Mouse (Mus musculus) cerebellum, adult 2 months (tissue): ENCODE measurements around the gene P3h2. TPM values are rescaled to one million over a fixed set of nuclear protein-coding genes. Genes with fewer than 3 reads are reported as not detected.
A peak's percentile ranks its signal among the peaks of the same experiment; 100 is the strongest.

ENCODE experiments used
- DNase-seq, 2 experiments: peaks; one replicate each; pipeline ENCODE4 v3.0.0; 2021
- H3K27ac ChIP-seq: fragments of 200-500 bp; 2 replicates; pipeline ENCODE4 v1.5.1; 2012; ENCODE audit warnings: low read length, control low read depth, inconsistent platforms; ENCODE audit not compliant: insufficient read depth
- H3K27me3 ChIP-seq: fragments of 200-500 bp; 2 replicates; pipeline ENCODE4 v1.6.1; 2012; ENCODE audit warnings: inconsistent platforms, mild to moderate bottlenecking, low read length, moderate library complexity; ENCODE audit not compliant: control insufficient read depth, insufficient read depth
- H3K4me1 ChIP-seq: fragments of 200-500 bp; 2 replicates; pipeline ENCODE4 v1.6.1; 2011; ENCODE audit warnings: low read length; ENCODE audit not compliant: control insufficient read depth, insufficient read depth
- H3K4me3 ChIP-seq: fragments of 200-500 bp; replicated peaks from 2 replicates; pipeline ENCODE3; 2011; ENCODE audit warnings: mild to moderate bottlenecking, low read depth, low read length, control low read depth; ENCODE audit not compliant: insufficient read depth
- CTCF ChIP-seq: fragments of 200-500 bp; IDR thresholded peaks from 2 replicates; pipeline ENCODE4 v1.5.1; 2011; ENCODE audit warnings: low read depth, mild to moderate bottlenecking, control low read depth, low read length, moderate library complexity, borderline replicate concordance; ENCODE audit not compliant: insufficient read depth
- POLR2A ChIP-seq: fragments of 200-500 bp; IDR thresholded peaks from 2 replicates; pipeline ENCODE4 v1.6.1; 2011; ENCODE audit warnings: low read length, control low read depth, borderline replicate concordance; ENCODE audit not compliant: insufficient read depth
- WGBS: fragments of 180-500 bp; shearing (Covaris S2); methylation state at CpG from one replicate; pipeline ENCODE4 v1.1.7; 2018; 5-methylcytosine and 5-hydroxymethylcytosine counted together
- polyA plus RNA-seq: library from polyadenylated mRNA; depleted of rRNA; stranded (reverse); fragments of >200 nt; gene quantifications from 2 replicates; pipeline ENCODE4 v1.2.3, GENCODE M21; 2012

The P3h2 gene
- polyA plus RNA-seq, 1 experiment, result 1.2 TPM

DNA sequence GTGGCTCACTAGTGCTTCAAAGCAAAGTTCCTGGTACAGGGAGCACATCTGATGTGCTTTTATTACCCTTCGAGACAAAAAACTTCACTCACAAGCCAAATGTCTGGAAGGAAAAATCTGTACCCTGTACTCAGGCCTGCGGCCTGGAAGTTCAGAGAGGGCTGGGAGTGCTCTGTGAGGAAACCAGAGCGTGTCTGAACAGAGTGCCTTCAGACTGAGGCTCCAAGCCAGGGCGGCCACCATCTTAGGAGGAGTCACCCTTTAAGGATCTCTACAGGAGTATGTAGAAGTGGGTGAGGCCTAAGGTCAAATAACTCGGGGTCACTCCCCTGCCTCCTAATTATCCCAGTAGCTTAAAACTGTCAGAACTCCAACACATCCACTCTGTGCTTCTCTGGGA lies 152.2 kb downstream of the P3h2 start:
- Histone ChIP-seq H3K4me1 (no peaks in the 10 kb centered on the region), H3K27me3 (no peaks in the 10 kb centered on the region), H3K27ac (no peak overlapping the region), H3K4me3 (no peak overlapping the region)
- no peak for TF ChIP-seq POLR2A
- no peak for TF ChIP-seq CTCF
- DNase-seq, result no peak
- WGBS, result 83% methylated on average over 5 of the region's 5 CpGs

DNA sequence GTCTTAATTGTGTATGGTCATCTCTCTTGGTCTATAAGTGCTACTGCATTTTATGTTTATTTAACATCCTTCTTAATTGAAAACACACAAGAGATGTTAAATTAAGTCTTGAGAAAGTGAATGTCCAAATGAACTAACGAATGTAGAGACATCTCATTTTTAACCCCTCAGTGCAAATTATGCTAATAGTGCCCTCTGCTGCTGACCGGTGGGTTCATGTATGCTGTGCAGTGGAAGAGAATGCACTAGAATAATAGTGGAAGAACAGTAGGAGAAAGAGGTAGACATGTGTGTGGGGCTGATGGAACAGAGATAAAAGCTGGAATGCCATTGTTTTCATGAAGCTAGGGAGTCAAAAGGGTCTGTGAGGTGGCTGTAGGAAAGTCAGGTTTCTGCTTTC lies 153.6 kb downstream of the P3h2 start:
- no peaks in the 10 kb centered on the region for H3K27me3 ChIP-seq
- H3K27ac ChIP-seq, result no peak overlapping the region
- no peaks in the 10 kb centered on the region for H3K4me1 ChIP-seq
- H3K4me3 ChIP-seq, result no peak overlapping the region
- WGBS, result 47% methylated on average over 2 of the region's 2 CpGs
- no peak for DNase-seq
- TF ChIP-seq CTCF, result no peak

DNA sequence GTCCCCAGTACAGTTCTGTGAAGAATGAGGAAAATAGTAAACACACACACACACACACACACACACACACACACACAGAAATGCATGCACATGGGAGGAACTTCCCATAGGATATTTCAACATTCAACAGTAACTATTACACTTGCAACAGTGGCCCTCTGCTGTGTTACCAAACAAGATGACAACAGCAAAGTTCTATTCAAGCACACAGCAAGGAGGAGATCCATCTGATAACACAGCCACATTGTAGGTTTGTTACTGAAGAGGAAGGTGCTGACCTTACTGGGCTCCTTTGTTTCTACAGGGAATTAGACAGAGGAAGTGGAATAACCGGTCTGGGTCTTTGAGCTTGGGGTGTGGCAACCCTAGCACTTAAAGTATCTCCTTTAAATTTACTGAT lies 157.5 kb downstream of the P3h2 start:
- DNase-seq, result no peak
- 90% methylated on average over 1 of the region's 1 CpGs for WGBS
- TF ChIP-seq CTCF (no peak), POLR2A (no peak)
- Histone ChIP-seq H3K4me3 (no peak overlapping the region), H3K27me3 (no peaks in the 10 kb centered on the region), H3K27ac (no peak overlapping the region), H3K4me1 (peaks cover 4% of the 10 kb centered on the region)

GRCm38 (mm10) chr16:25945151-25945955 lies 160.2 kb downstream of the P3h2 start:
- peak; percentile 58 to 64 for DNase-seq
- 8% methylated on average over 12 of the region's 12 CpGs for WGBS
- Histone ChIP-seq H3K27me3 (no peaks in the 10 kb centered on the region), H3K4me1 (peaks cover 4% of the 10 kb centered on the region), H3K4me3 (peak overlapping the region; percentile 37), H3K27ac (no peak overlapping the region)
- TF ChIP-seq POLR2A (no peak), CTCF (0 out of 2 replicates have a peak, but pooled peaks have one; percentile 12)

DNA sequence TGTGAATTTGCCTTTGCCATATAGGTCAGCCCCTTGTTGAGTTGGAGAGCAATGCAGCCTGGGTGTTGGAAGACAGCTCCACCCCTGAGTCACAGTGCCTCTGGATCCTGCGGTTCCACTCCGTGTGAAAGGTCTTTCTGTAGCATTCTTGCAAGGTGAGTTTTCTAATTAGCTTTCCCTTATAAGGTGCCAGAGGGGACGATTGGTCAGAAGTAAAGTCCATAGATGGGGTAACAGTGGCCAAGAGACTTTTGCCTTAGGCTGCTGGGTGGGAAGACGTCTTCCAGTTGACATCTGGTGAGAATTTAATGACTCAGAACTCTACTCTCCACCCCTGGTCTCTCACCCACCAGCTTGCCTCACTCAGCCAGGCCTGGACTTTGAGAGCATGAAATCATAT lies 163.3 kb downstream of the P3h2 start:
- Histone ChIP-seq H3K27me3 (no peaks in the 10 kb centered on the region), H3K4me3 (no peak overlapping the region), H3K4me1 (peaks cover 4% of the 10 kb centered on the region), H3K27ac (no peak overlapping the region)
- no peak for TF ChIP-seq POLR2A
- no peak for TF ChIP-seq CTCF
- no peak for DNase-seq
- WGBS, result 86% methylated on average over 4 of the region's 4 CpGs

DNA sequence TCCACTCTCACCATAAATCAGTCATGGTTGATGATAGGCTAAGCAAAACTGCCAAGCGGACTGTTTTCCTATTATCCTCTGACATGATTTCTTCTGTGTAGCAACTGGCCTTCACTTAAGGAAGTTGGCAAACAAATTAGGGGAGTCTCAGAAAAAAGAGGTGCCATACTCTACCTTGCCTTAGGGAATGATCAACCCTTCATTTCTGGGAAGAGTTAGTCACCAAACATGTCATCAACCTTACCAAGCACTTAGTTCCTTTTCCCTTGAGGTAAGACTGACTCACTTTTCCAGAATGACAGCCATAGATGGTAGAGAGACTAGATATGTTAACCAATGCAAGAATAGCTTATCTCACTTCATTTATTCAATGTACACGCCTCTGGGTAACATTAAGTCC lies 171.4 kb downstream of the P3h2 start:
- Histone ChIP-seq H3K27me3 (no peaks in the 10 kb centered on the region), H3K4me3 (no peak overlapping the region), H3K27ac (no peak overlapping the region), H3K4me1 (no peaks in the 10 kb centered on the region)
- 84% methylated on average over 2 of the region's 2 CpGs for WGBS
- TF ChIP-seq POLR2A, result no peak
- no peak for TF ChIP-seq CTCF
- no peak for DNase-seq

- 85% methylated on average over 1 of the region's 1 CpGs for WGBS
- Histone ChIP-seq H3K27ac (no peak overlapping the region), H3K4me3 (no peak overlapping the region), H3K27me3 (no peaks in the 10 kb centered on the region), H3K4me1 (no peaks in the 10 kb centered on the region)
- TF ChIP-seq POLR2A (no peak), CTCF (no peak)
- DNase-seq, result no peak
Measured at GRCm38 (mm10) chr16:25912185-25912584, 193.4 kb downstream of the P3h2 start.
